Mouse (Mus musculus): Measurements from ENCODE around the gene Prkca. TPM values are rescaled to one million over a fixed set of nuclear protein-coding genes. Genes with fewer than 3 reads are reported as not detected.

The Prkca gene
- polyA plus RNA-seq, 1 experiment, result 5.4 TPM

GRCm38 (mm10) chr11:108217043-108217442, 126.7 kb downstream of the Prkca start:
- WGBS, result 64% methylated on average over 8 of the region's 8 CpGs
- H3K4me1 ChIP-seq (ENCODE audit: control insufficient read depth, insufficient read depth, low read length), result no peaks in the 10 kb centered on the region
- DNase-seq, result no peak
- H3K27ac ChIP-seq (ENCODE audit: insufficient read depth, low read depth, low read length), result no peak overlapping the region
- no peak overlapping the region for H3K4me3 ChIP-seq (ENCODE audit: insufficient read depth, low read depth, low read length)
- no peaks in the 10 kb centered on the region for H3K36me3 ChIP-seq (ENCODE audit: control insufficient read depth, insufficient read depth, low read length)
- H3K27me3 ChIP-seq (replicated peaks; ENCODE audit: control insufficient read depth, insufficient read depth, low read length), result no peaks in the 10 kb centered on the region
- TF ChIP-seq CTCF (conservative IDR thresholded peaks at IDR 0.05; ENCODE audit: insufficient read depth, insufficient read length, low read depth, low read length), result no peak
- TF ChIP-seq POLR2A (IDR thresholded peaks at IDR 0.05; ENCODE audit: low read depth, low read length), result no peak

DNA sequence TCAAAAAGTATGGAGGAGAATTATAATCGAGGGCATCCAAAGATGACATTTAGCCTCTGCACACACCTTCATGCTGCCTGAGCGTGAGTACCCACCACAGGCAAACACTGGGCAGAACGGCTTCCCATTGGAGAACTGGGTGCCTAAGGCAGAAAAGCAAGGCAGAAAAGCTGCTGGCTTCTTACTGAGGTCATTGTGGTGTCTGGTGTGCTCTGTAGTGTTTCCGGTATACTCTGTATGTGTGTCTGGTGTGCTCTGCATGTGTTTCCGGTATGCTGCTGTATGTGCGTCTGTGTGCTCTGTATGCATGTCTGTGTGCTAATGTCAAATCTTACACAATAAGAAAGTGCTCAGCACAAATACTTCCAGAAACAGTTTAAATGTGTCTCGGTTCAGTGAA, 127.7 kb downstream of the Prkca start:
- no peaks in the 10 kb centered on the region for H3K36me3 ChIP-seq (ENCODE audit: control insufficient read depth, insufficient read depth, low read length)
- 78% methylated on average over 7 of the region's 7 CpGs for WGBS
- H3K27me3 ChIP-seq (replicated peaks; ENCODE audit: control insufficient read depth, insufficient read depth, low read length), result no peaks in the 10 kb centered on the region
- DNase-seq, result no peak
- H3K4me3 ChIP-seq (ENCODE audit: insufficient read depth, low read depth, low read length), result no peak overlapping the region
- no peaks in the 10 kb centered on the region for H3K4me1 ChIP-seq (ENCODE audit: control insufficient read depth, insufficient read depth, low read length)
- no peak overlapping the region for H3K27ac ChIP-seq (ENCODE audit: insufficient read depth, low read depth, low read length)
- TF ChIP-seq CTCF (conservative IDR thresholded peaks at IDR 0.05; ENCODE audit: insufficient read depth, insufficient read length, low read depth, low read length), result no peak
- no peak for TF ChIP-seq POLR2A (IDR thresholded peaks at IDR 0.05; ENCODE audit: low read depth, low read length)

DNA sequence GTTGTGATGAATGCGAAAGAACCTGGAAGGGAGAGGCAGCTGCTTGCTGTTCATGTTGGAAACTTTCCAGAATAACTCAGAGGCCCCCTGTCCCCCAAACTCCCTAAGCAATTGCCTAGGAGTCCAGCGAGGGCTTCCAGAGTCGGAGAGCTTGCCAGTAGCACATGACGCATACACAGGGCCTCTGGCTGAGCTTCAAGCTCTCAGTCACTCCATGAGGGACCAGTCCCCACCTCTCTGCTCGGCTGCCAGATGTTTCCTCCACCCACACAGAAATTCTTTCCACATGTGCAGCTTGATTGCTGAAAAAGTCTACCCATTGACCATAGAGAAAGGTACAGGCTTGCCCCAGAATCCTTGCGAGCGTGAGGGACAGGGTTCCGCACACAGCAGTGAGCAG, 128.3 kb downstream of the Prkca start:
- 50% methylated on average over 8 of the region's 8 CpGs for WGBS

GRCm38 (mm10) chr11:108214521-108215223, 129.1 kb downstream of the Prkca start:
- 0 out of 2 replicates have a peak overlapping the region, but pooled peaks have one; percentile 2 for H3K4me3 ChIP-seq (ENCODE audit: insufficient read depth, low read depth, low read length)
- no peaks in the 10 kb centered on the region; the same call in 1 of the 2 replicates for H3K4me1 ChIP-seq (ENCODE audit: control insufficient read depth, insufficient read depth, low read length)
- TF ChIP-seq CTCF (conservative IDR thresholded peaks at IDR 0.05; ENCODE audit: insufficient read depth, insufficient read length, low read depth, low read length) (no peak), POLR2A (IDR thresholded peaks at IDR 0.05; ENCODE audit: low read depth, low read length) (no peak)
- H3K36me3 ChIP-seq (ENCODE audit: control insufficient read depth, insufficient read depth, low read length), result no peaks in the 10 kb centered on the region
- H3K27ac ChIP-seq (ENCODE audit: insufficient read depth, low read depth, low read length), result no peak overlapping the region
- no peaks in the 10 kb centered on the region for H3K27me3 ChIP-seq (replicated peaks; ENCODE audit: control insufficient read depth, insufficient read depth, low read length)
- DNase-seq, result no peak
- WGBS, result 69% methylated on average over 11 of the region's 11 CpGs

More for the DNA sequence above, 128.3 kb downstream of the Prkca start:
- Histone ChIP-seq H3K4me3 (ENCODE audit: insufficient read depth, low read depth, low read length) (no peak overlapping the region), H3K36me3 (ENCODE audit: control insufficient read depth, insufficient read depth, low read length) (no peaks in the 10 kb centered on the region), H3K4me1 (ENCODE audit: control insufficient read depth, insufficient read depth, low read length) (no peaks in the 10 kb centered on the region; the same call in 1 of the 2 replicates), H3K27ac (ENCODE audit: insufficient read depth, low read depth, low read length) (no peak overlapping the region), H3K27me3 (replicated peaks; ENCODE audit: control insufficient read depth, insufficient read depth, low read length) (no peaks in the 10 kb centered on the region)
- DNase-seq, result peak; percentile 45
- TF ChIP-seq POLR2A (IDR thresholded peaks at IDR 0.05; ENCODE audit: low read depth, low read length) (no peak), CTCF (conservative IDR thresholded peaks at IDR 0.05; ENCODE audit: insufficient read depth, insufficient read length, low read depth, low read length) (no peak)

- no peak overlapping the region for H3K4me3 ChIP-seq (ENCODE audit: insufficient read depth, low read depth, low read length)
- H3K27ac ChIP-seq (ENCODE audit: insufficient read depth, low read depth, low read length), result no peak overlapping the region
- 98% methylated on average over 10 of the region's 10 CpGs for WGBS
- H3K27me3 ChIP-seq (replicated peaks; ENCODE audit: control insufficient read depth, insufficient read depth, low read length), result no peaks in the 10 kb centered on the region
- TF ChIP-seq POLR2A (IDR thresholded peaks at IDR 0.05; ENCODE audit: low read depth, low read length) (no peak), CTCF (conservative IDR thresholded peaks at IDR 0.05; ENCODE audit: insufficient read depth, insufficient read length, low read depth, low read length) (no peak)
- DNase-seq, result no peak
- H3K36me3 ChIP-seq (ENCODE audit: control insufficient read depth, insufficient read depth, low read length), result no peaks in the 10 kb centered on the region
- H3K4me1 ChIP-seq (ENCODE audit: control insufficient read depth, insufficient read depth, low read length), result no peaks in the 10 kb centered on the region; the same call in 1 of the 2 replicates
Observed at GRCm38 (mm10) chr11:108213783-108214182, 129.9 kb downstream of the Prkca start.

GRCm38 (mm10) chr11:108212638-108213037, 131.1 kb downstream of the Prkca start:
- H3K36me3 ChIP-seq (ENCODE audit: control insufficient read depth, insufficient read depth, low read length), result no peaks in the 10 kb centered on the region
- no peak overlapping the region for H3K4me3 ChIP-seq (ENCODE audit: insufficient read depth, low read depth, low read length)
- TF ChIP-seq CTCF (conservative IDR thresholded peaks at IDR 0.05; ENCODE audit: insufficient read depth, insufficient read length, low read depth, low read length) (0 out of 2 replicates have a peak, but pooled peaks have one; percentile 8), POLR2A (IDR thresholded peaks at IDR 0.05; ENCODE audit: low read depth, low read length) (no peak)
- no peak for DNase-seq
- no peaks in the 10 kb centered on the region for H3K27me3 ChIP-seq (replicated peaks; ENCODE audit: control insufficient read depth, insufficient read depth, low read length)
- no peak overlapping the region for H3K27ac ChIP-seq (ENCODE audit: insufficient read depth, low read depth, low read length)
- H3K4me1 ChIP-seq (ENCODE audit: control insufficient read depth, insufficient read depth, low read length), result no peaks in the 10 kb centered on the region; the same call in 1 of the 2 replicates
- WGBS, result 97% methylated on average over 5 of the region's 5 CpGs

DNA sequence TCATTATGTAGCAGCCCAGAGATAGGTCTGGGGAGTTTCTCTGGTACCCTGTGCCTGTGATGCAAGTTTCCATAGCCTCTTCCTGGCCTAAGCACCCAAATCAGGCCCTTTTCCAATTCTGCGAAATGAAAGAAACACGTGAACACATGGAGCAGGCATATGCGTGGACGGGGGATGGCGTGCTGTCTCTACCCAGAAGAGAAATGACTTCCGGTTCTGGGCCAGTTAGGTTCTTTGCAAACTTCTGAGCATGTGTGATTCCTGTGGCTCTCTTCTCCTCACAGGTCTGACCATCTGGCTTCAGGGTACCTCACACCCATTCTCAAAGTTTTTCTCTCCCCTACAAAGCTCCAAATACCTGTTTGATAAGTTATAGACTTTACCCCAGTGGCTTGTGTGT, 131.7 kb downstream of the Prkca start:
- Histone ChIP-seq H3K4me1 (ENCODE audit: control insufficient read depth, insufficient read depth, low read length) (no peaks in the 10 kb centered on the region; the same call in 1 of the 2 replicates), H3K4me3 (ENCODE audit: insufficient read depth, low read depth, low read length) (no peak overlapping the region), H3K27ac (ENCODE audit: insufficient read depth, low read depth, low read length) (no peak overlapping the region), H3K27me3 (replicated peaks; ENCODE audit: control insufficient read depth, insufficient read depth, low read length) (no peaks in the 10 kb centered on the region), H3K36me3 (ENCODE audit: control insufficient read depth, insufficient read depth, low read length) (no peaks in the 10 kb centered on the region)
- DNase-seq, result no peak
- no peak for TF ChIP-seq CTCF (conservative IDR thresholded peaks at IDR 0.05; ENCODE audit: insufficient read depth, insufficient read length, low read depth, low read length)
- no peak for TF ChIP-seq POLR2A (IDR thresholded peaks at IDR 0.05; ENCODE audit: low read depth, low read length)
- WGBS, result 84% methylated on average over 6 of the region's 6 CpGs
